Mouse (Mus musculus) ES-E14 (cell line): ENCODE results near the gene Acot7.

Source experiments
- HCFC1 ChIP-seq: IDR thresholded peaks from 2 replicates; pipeline ENCODE4 v1.6.1; 2012; ENCODE audit warnings: low read length, inconsistent platforms, borderline replicate concordance; ENCODE audit not compliant: insufficient read depth
- MAFK ChIP-seq: IDR thresholded peaks from 2 replicates; pipeline ENCODE4 v1.6.1; 2014; ENCODE audit warnings: mild to moderate bottlenecking, low read depth, low read length, inconsistent platforms; ENCODE audit not compliant: insufficient read depth
- ZC3H11A ChIP-seq: IDR thresholded peaks from 2 replicates; pipeline ENCODE4 v1.6.1; 2012; ENCODE audit warnings: low read depth, mild to moderate bottlenecking, inconsistent platforms, low read length, borderline replicate concordance
- ZNF384 ChIP-seq: IDR thresholded peaks from 2 replicates; pipeline ENCODE4 v1.6.1; 2012; ENCODE audit warnings: low read depth, low read length, inconsistent platforms

DNA sequence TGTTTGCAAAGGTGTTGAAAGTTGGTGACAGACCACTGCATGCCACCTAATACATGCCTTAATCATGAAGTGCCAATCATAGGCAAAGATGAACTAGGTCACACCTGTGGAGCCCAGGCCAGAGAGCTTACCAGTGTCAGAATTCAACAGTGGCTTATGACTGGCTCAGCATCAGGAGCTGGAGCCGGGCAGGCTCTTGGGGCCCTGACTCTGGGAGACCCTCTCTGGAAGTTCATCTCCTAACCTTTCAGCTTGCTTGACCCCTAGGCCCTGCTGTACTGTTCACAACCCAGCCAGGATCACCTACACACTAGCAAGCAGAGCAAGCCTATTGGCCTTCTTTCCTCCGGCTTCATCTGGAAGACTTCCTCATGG lies 41.1 kb upstream of the Acot7 start:
- TF ChIP-seq ZC3H11A (no peak), HCFC1 (no peak), ZNF384 (no peak), MAFK (no peak)
